Mouse (Mus musculus) CH12.LX (cell line): ENCODE data around the gene Cacna1a. TPM values are rescaled to one million over a fixed set of nuclear protein-coding genes. Genes with fewer than 3 reads are reported as not detected.

Experiments used
- DNase-seq: peaks from one replicate; pipeline ENCODE4 v3.0.0-alpha.2; 2013; ENCODE audit errors: extremely low read depth
- H3K27ac ChIP-seq: 2 replicates; pipeline ENCODE4 v1.5.1; 2012; ENCODE audit warnings: low read depth, mild to moderate bottlenecking, control low read depth, moderate library complexity; ENCODE audit not compliant: insufficient read depth
- H3K27me3 ChIP-seq: replicated peaks from 2 replicates; pipeline ENCODE3; 2012; ENCODE audit warnings: inconsistent platforms
- H3K36me3 ChIP-seq, 2 experiments: replicated peaks in 1 of 2; 2 replicates each; pipeline versions ENCODE3 to v1.6.1; 2012; ENCODE audit warnings: inconsistent platforms in 1 of 2, low read length in 1 of 2, mild to moderate bottlenecking in 1 of 2, mixed read lengths in 1 of 2, moderate library complexity in 1 of 2; ENCODE audit not compliant: control insufficient read depth in 1 of 2, insufficient read depth in 1 of 2
- H3K4me1 ChIP-seq, 2 experiments: 2 replicates each; pipeline ENCODE4 v1.6.1; 2012; ENCODE audit warnings: inconsistent platforms in 1 of 2, moderate library complexity in 1 of 2; ENCODE audit not compliant: insufficient read depth in 2 of 2, control insufficient read depth in 1 of 2
- H3K4me2 ChIP-seq: 2 replicates; pipeline ENCODE4 v1.6.1; 2012; ENCODE audit warnings: low read depth, mild to moderate bottlenecking, control low read depth; ENCODE audit not compliant: poor library complexity, insufficient read depth, severe bottlenecking
- H3K4me3 ChIP-seq, 3 experiments: fragments of 150-350 bp in 1 of 3; sonication (generic) in 1 of 3; replicated peaks in 1 of 3; 2 replicates each; pipeline versions ENCODE3 to v1.5.1; 2011 to 2012; ENCODE audit warnings: low read depth in 2 of 3, low read length in 2 of 3, mild to moderate bottlenecking in 2 of 3, moderate library complexity in 2 of 3, control low read depth in 1 of 3, improper control_type of control experiment in 1 of 3, inconsistent platforms in 1 of 3, mixed read lengths in 1 of 3; ENCODE audit not compliant: poor library complexity in 1 of 3
- H3K79me2 ChIP-seq: replicated peaks from 2 replicates; pipeline ENCODE4 v1.6.1; 2012; ENCODE audit warnings: mild to moderate bottlenecking, moderate library complexity; ENCODE audit not compliant: control insufficient read depth, poor library complexity, insufficient read depth, severe bottlenecking; ENCODE audit errors: extremely low read depth
- H3K9ac ChIP-seq: 2 replicates; pipeline ENCODE4 v1.6.1; 2012; ENCODE audit warnings: low read depth, mild to moderate bottlenecking, control low read depth, moderate library complexity; ENCODE audit not compliant: insufficient read depth
- H3K9me3 ChIP-seq: replicated peaks from 2 replicates; pipeline ENCODE3; 2012; ENCODE audit warnings: low read length, inconsistent platforms, mixed read lengths
- BHLHE40 ChIP-seq: IDR thresholded peaks from 2 replicates; pipeline ENCODE4 v1.6.1; 2011; ENCODE audit warnings: mild to moderate bottlenecking, low read depth, low read length, improper control_type of control experiment
- CHD1 ChIP-seq: IDR thresholded peaks from 2 replicates; pipeline ENCODE4 v1.6.1; 2012; ENCODE audit warnings: low read depth, low read length, improper control_type of control experiment, inconsistent platforms
- CHD2 ChIP-seq: IDR thresholded peaks from 2 replicates; pipeline ENCODE4 v1.6.1; 2011; ENCODE audit warnings: low read length, improper control_type of control experiment
- CTCF ChIP-seq, 2 experiments: IDR thresholded peaks in 1 of 2; conservative IDR thresholded peaks in 1 of 2; 2 replicates each; pipeline ENCODE4 v1.5.1; 2011 to 2012; ENCODE audit warnings: low read depth in 2 of 2, low read length in 2 of 2, improper control_type of control experiment in 1 of 2, inconsistent platforms in 1 of 2, mild to moderate bottlenecking in 1 of 2, moderate library complexity in 1 of 2
- ELF1 ChIP-seq: IDR thresholded peaks from 2 replicates; pipeline ENCODE4 v1.6.1; 2014; ENCODE audit warnings: low read depth, mild to moderate bottlenecking, inconsistent platforms, low read length, improper control_type of control experiment
- JUND ChIP-seq: conservative IDR thresholded peaks from 2 replicates; pipeline ENCODE4 v1.6.1; 2011; ENCODE audit warnings: low read depth, low read length, improper control_type of control experiment
- MAX ChIP-seq: IDR thresholded peaks from 2 replicates; pipeline ENCODE4 v1.6.1; 2011; ENCODE audit warnings: low read length, improper control_type of control experiment
- MAZ ChIP-seq: IDR thresholded peaks from 2 replicates; pipeline ENCODE4 v1.6.1; 2012; ENCODE audit warnings: low read depth, mild to moderate bottlenecking, inconsistent platforms, low read length, improper control_type of control experiment, moderate library complexity
- NELFE ChIP-seq: IDR thresholded peaks from 2 replicates; pipeline ENCODE4 v1.6.1; 2011; ENCODE audit warnings: low read depth, low read length, improper control_type of control experiment
- NRF1 ChIP-seq: IDR thresholded peaks from 2 replicates; pipeline ENCODE4 v1.6.1; 2014; ENCODE audit warnings: low read depth, mild to moderate bottlenecking, inconsistent platforms, low read length, improper control_type of control experiment, moderate library complexity
- RCOR1 ChIP-seq: conservative IDR thresholded peaks from 2 replicates; pipeline ENCODE4 v1.6.1; 2012; ENCODE audit warnings: low read depth, mild to moderate bottlenecking, inconsistent platforms, low read length, improper control_type of control experiment
- SMC3 ChIP-seq: IDR thresholded peaks from 2 replicates; pipeline ENCODE4 v1.6.1; 2011; ENCODE audit warnings: low read depth, low read length, improper control_type of control experiment
- USF1 ChIP-seq: IDR thresholded peaks from 2 replicates; pipeline ENCODE4 v1.6.1; 2014; ENCODE audit warnings: low read depth, mild to moderate bottlenecking, inconsistent platforms, low read length, improper control_type of control experiment
- ZC3H11A ChIP-seq: IDR thresholded peaks from 2 replicates; pipeline ENCODE4 v1.6.1; 2012; ENCODE audit warnings: low read depth, mild to moderate bottlenecking, inconsistent platforms, low read length, improper control_type of control experiment
- ZMIZ1 ChIP-seq: IDR thresholded peaks from 2 replicates; pipeline ENCODE4 v1.6.1; 2012; ENCODE audit warnings: low read depth, mild to moderate bottlenecking, inconsistent platforms, low read length, improper control_type of control experiment
- ZNF384 ChIP-seq: IDR thresholded peaks from 2 replicates; pipeline ENCODE4 v1.6.1; 2012; ENCODE audit warnings: low read depth, low read length, improper control_type of control experiment, inconsistent platforms
- dilution Hi-C: fragments of 300-500 bp; cut with MboI; formaldehyde crosslinking; loops from 2 replicates; pipeline ENCODE4 v1.14.3; 2020; ENCODE audit warnings: low sequenced_read_pairs; ENCODE audit not compliant: extremely low pct_unique_long_range_greater_than_20kb, extremely low pct_ligation_motif_present
- in situ Hi-C: fragments of 300-500 bp; cut with MboI; formaldehyde crosslinking; loops from 3 replicates; pipeline ENCODE4 v1.14.3; 2019; ENCODE audit warnings: low sequenced_read_pairs, low pct_ligation_motif_present, low pct_unique_long_range_greater_than_20kb, mixed read lengths
- polyA plus RNA-seq: library from polyadenylated mRNA; unstranded; fragments of >175 nt; gene quantifications from 2 replicates; pipeline ENCODE4 v1.2.1, GENCODE M21; 2012; ENCODE audit warnings: low read depth; ENCODE audit not compliant: insufficient read length
- total RNA-seq, 2 experiments: library from RNA; depleted of rRNA; stranded (reverse); fragments of 300-350 nt in 1 of 2; fragments of >200 nt in 1 of 2; gene quantifications; 2 replicates each; pipeline ENCODE4 v1.2.3; 2012 to 2014

Cacna1a gene
- total and polyA plus RNA-seq, 3 experiments: 2.6 to 9.4 (median 6.9) TPM

GRCm38 (mm10) chr8:84640010-84640588, 251.9 kb downstream of the Cacna1a start:
- Histone ChIP-seq H3K4me2 (peak overlapping the region; percentile 82), H3K9me3 (no peaks in the 10 kb centered on the region), H3K79me2 (no peaks in the 10 kb centered on the region), H3K4me3 (peak overlapping the region; percentile 40 to 58 (median 54)), H3K36me3 (peaks cover 0 to 11% of the 10 kb centered on the region in 2 experiments)
- dilution Hi-C loops: no loop called here
- TF ChIP-seq JUND: no peak
- 0 out of 2 replicates have a peak, but pooled peaks have one; percentile 5 for TF ChIP-seq ZNF384
- peak; percentile 83; the same call in 1 of the 2 replicates for TF ChIP-seq CHD1
- TF ChIP-seq, all 38 proteins: peak for 2
- Histone ChIP-seq H3K9ac (peak overlapping the region; percentile 48), H3K4me1 (peaks cover 9 to 31% of the 10 kb centered on the region in 2 experiments), H3K27ac (no peak overlapping the region), H3K27me3 (peaks cover 2% of the 10 kb centered on the region)
- DNase-seq: no peak
- in situ Hi-C loops: no loop called here

GRCm38 (mm10) chr8:84640617-84641294, 252.5 kb downstream of the Cacna1a start:
- H3K9ac ChIP-seq: no peak overlapping the region
- in situ Hi-C loops: no loop called here
- H3K27me3 ChIP-seq: peaks cover 2% of the 10 kb centered on the region
- no peak overlapping the region for H3K4me2 ChIP-seq
- peaks cover 0 to 6% of the 10 kb centered on the region in 2 experiments for H3K36me3 ChIP-seq
- peaks cover 9 to 31% of the 10 kb centered on the region in 2 experiments for H3K4me1 ChIP-seq
- H3K4me3 ChIP-seq: no peak overlapping the region
- dilution Hi-C loops: no loop called here
- no peak for TF ChIP-seq SMC3
- no peak for TF ChIP-seq CHD2
- TF ChIP-seq MAX: no peak
- TF ChIP-seq RCOR1: no peak
- no peak for TF ChIP-seq CTCF (conservative IDR thresholded peaks at IDR 0.05 in 1 of 2, IDR thresholded peaks at IDR 0.05 in 1 of 2; ENCODE audit: low read depth in 2 of 2, low read length in 2 of 2)
- no peak for TF ChIP-seq ZC3H11A
- TF ChIP-seq ELF1: no peak
- no peak for TF ChIP-seq NELFE
- TF ChIP-seq MAZ: no peak
- TF ChIP-seq USF1: no peak
- no peak for TF ChIP-seq BHLHE40
- TF ChIP-seq NRF1: no peak
- no peak for TF ChIP-seq ZMIZ1
- no peaks in the 10 kb centered on the region for H3K9me3 ChIP-seq
- DNase-seq: no peak
- H3K79me2 ChIP-seq: no peaks in the 10 kb centered on the region
- no peak overlapping the region for H3K27ac ChIP-seq
